Mouse (Mus musculus): Measurements from ENCODE around the gene 6430571L13Rik.
"Not testable (repeated sequence)": the region's sequence is repeated elsewhere in the genome, so short reads cannot be mapped to it uniquely, and the experiment has no call there.

Gene 6430571L13Rik

DNA sequence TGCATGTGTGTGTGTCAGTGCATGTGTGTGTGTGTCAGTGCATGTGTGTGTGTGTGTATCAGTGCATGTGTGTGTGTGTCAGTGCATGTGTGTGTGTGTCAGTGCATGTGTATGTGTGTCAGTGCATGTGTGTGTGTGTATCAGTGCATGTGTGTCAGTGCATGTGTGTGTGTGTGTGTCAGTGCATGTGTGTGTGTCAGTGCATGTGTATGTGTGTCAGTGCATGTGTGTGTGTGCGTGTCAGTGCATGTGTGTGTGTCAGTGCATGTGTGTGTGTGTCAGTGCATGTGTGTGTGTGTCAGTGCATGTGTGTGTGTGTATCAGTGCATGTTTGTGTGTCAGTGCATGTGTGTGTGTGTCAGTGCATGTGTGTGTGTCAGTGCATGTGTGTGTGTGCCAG lies 33.7 kb upstream of the 6430571L13Rik start:
- not testable (repeated sequence) for DNase-seq (ENCODE audit: inconsistent ontology term)

- DNase-seq (ENCODE audit: inconsistent ontology term) = no peak
Observed at GRCm38 (mm10) chr9:107307099-107307872, 33.1 kb upstream of the 6430571L13Rik start.

- peak; percentile 17 for DNase-seq (ENCODE audit: inconsistent ontology term)
Observed at GRCm38 (mm10) chr9:107307886-107308285, 32.5 kb upstream of the 6430571L13Rik start.

DNA sequence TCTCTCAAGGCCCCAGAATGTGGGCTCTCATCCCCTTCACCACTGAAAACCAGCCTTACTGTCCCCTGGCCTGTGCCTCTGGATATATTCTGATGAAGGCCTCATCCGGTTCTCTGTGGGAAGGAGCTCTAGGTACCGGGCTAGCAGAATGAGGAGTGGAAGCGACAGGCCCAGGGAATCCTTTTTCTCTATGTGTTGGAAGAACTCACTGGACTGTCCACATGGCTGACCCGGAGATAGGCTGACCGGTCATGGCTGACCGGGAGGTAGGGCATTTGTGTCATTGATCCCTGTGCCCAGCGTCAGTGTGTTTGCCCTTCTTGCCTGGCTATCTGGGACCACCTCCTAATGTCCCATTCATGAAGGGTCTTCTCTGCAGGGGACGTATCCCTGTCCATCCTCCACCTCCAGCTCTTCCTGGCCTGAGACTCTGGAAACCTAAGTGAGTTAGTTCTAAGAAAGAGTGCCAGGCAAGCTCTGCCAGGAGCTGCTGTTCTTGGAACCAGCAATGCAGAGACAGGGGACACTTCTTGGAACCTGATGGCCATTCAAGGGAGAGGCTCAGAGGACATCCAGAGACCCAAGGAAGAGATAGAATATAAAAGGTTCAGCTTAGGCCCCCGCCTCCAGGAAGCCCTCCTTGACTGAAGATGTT lies 31.9 kb upstream of the 6430571L13Rik start:
- no peak for DNase-seq (ENCODE audit: inconsistent ontology term)

GRCm38 (mm10) chr9:107309171-107309570 lies 31.2 kb upstream of the 6430571L13Rik start:
- no peak for DNase-seq (ENCODE audit: inconsistent ontology term)

DNA sequence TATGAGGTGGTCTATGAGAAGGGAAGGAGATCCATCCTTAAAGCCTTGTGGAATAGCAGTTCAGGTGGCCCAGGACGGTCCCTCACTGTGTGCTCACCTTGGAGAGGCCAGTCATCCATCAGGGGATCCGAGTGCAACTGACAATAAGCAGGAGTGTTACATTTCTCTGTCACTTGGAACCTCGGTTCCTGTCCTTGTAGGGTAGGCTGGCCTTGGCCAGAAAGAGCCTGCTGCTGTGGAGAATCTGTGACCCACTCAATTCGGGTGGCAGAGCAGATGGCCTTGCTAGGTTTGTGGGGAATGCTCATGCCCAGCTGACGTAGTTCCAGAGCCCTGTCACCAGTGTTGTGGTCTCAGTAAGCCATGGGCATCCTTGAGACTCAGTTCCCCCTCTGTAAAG lies 30.8 kb upstream of the 6430571L13Rik start:
- DNase-seq (ENCODE audit: inconsistent ontology term) = no peak

GRCm38 (mm10) chr9:107312811-107313584 lies 27.4 kb upstream of the 6430571L13Rik start:
- DNase-seq (ENCODE audit: inconsistent ontology term) = no peak

DNA sequence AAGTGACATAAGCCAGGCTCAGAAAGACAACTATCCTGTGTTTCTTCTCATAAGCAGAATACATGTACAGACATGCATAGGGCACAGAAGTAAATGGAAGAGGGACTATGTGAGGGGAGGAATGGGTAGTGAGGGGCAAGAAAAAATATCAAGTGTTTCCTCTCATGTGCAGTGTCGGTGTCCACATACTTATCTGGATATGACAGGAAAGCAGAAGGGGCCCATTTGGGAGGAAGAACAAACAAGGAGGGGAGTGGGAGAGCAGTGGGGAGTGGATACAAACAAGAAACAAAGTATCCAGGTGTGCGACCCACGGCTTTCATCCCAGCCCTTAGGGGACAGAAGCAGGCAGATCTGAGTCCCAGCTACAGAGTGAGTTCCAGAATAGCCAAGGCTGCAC lies 26.5 kb upstream of the 6430571L13Rik start:
- no peak for DNase-seq (ENCODE audit: inconsistent ontology term)

DNA sequence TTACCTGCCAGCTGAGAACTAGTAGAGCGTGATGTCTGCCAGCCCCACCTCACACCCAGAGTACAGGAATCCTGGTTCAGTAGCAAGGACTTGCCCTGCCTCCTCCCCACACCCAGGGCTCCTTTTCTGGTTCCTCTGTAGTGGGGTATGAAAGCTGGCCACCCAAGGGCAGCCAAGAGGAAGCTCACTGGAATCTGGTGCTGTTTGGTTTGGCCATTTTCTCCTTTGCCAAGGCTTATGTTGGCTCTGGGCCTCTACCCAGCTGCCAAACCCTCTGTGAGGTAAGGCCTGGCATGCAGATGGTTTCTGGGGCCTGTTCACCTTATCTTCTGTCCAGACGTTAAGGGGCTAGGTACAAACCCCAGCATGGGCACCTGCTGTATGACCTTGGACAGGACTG lies 24.6 kb upstream of the 6430571L13Rik start:
- no peak for DNase-seq (ENCODE audit: inconsistent ontology term)

- DNase-seq (ENCODE audit: inconsistent ontology term) = no peak
Observed at GRCm38 (mm10) chr9:107322461-107323050, 17.8 kb upstream of the 6430571L13Rik start.

DNA sequence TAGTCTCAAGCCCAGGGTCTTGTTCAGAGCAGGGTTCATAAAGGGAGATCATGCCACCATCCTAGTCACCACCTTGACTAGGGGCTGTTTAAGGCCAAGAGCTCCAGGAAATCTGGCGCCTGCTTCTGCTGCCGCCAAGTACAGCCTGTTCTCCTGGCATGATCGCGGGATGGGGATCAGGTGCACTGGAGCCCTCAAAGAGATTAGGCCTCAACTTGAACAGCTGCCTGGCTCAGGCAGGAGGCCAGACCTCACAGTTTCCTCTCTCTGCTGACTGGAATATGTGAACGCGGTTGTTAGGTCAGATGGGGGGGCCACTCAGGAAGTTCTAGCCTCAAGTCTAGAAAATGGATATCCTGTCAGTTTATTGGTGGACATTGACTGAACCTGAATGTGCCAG lies 16.8 kb upstream of the 6430571L13Rik start:
- DNase-seq (ENCODE audit: inconsistent ontology term) = no peak

GRCm38 (mm10) chr9:107324799-107325561 lies 15.4 kb upstream of the 6430571L13Rik start:
- no peak for DNase-seq (ENCODE audit: inconsistent ontology term)

DNA sequence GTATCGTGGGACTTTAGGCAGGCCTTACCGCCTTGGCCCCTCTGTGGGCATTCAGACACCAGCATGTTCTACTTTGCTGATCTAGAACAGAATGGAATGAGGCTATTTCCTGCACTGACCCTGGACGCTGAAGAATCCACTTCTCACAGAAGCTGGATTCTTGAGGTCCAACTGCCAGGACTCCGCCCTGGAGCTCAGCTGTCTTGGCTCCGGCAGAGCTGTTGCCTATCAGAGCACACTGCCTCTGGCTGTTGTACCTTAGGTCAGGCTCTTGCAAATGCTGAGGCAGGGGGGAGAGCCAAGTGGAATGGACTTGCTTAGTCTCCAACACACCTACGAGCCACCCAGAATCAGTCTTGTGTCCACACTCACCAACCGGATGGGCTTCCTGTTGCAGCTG lies 14.5 kb upstream of the 6430571L13Rik start:
- no peak for DNase-seq (ENCODE audit: inconsistent ontology term)

- DNase-seq (ENCODE audit: inconsistent ontology term) = no peak
Observed at GRCm38 (mm10) chr9:107327879-107328620, 12.4 kb upstream of the 6430571L13Rik start.

DNA sequence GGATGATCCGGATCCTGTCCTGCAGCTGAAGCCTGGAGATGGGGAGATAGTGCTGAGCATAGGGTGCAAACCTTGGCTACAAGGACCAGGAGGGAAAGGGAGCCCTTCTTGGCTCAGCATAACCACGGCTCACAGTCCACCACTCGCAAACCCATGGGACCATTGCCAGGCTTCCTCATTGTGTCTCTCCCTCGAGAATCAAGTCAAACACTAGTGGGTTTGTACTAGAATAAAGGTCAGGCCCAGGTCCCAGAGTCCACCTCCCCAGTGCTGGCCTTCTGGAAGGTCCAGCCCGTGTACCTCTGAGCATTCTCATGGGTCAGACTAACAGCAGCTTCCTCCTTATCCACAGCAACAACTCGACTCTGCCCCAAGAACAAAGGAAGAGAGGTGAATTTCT lies 9.6 kb upstream of the 6430571L13Rik start:
- DNase-seq (ENCODE audit: inconsistent ontology term) = no peak

- DNase-seq (ENCODE audit: inconsistent ontology term) = no peak
Observed at GRCm38 (mm10) chr9:107333686-107334085, 6.7 kb upstream of the 6430571L13Rik start.

GRCm38 (mm10) chr9:107334356-107334755 lies 6.0 kb upstream of the 6430571L13Rik start:
- no peak for DNase-seq (ENCODE audit: inconsistent ontology term)

- no peak for DNase-seq (ENCODE audit: inconsistent ontology term)
Observed at GRCm38 (mm10) chr9:107335046-107335445, 5.4 kb upstream of the 6430571L13Rik start.

GRCm38 (mm10) chr9:107335909-107336308 lies 4.5 kb upstream of the 6430571L13Rik start:
- peak; percentile 70 for DNase-seq (ENCODE audit: inconsistent ontology term)

DNA sequence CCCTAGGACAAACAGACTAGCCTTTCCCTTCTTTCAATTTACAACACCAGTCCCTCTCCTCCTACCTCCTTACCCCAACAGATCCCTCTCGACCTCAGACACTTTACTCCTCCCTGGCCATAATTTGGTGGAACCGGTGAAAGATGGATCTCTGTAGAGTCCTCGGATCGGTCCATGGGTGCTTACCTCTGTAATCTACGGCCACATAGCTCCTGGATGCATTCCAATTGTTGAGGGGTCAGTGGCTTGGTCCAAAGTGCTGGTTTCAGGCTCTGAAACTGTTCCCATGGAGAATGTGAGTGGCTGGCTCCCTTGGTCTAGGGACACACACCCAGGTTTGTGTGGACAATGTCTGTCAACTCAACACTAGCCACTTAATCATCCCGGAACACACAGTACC lies 4.0 kb upstream of the 6430571L13Rik start:
- no peak for DNase-seq (ENCODE audit: inconsistent ontology term)
